1 mouse cellular context compared by ENCODE assay signal in the genomic region with DNA sequence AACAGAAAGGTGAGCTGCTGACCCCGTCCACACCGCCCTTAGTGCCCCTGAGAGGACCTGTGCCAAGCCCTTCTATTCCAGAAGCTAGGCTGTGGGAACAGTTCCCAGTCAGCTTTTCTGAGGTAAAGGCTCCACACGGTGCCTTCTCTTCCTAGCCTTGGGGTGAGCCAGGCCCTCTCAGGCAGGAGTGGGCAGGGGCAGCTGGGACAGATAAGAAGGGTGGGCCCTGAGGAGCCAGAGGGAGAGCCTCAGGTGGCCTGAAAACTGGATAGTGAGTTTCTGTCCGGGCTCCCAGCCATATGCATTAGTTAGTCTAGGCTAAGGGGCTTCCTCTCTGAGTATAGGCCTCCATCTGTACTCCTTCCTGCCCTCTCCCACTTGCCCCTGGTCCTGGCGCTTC.
TF ChIP-seq lines count a peak whose summit lies in the region.

No protein-coding gene starts in this region.

TF ChIP-seq in MEL, 35 proteins besides CTCF, POLR2A, EP300 and RAD21:
- TF ChIP-seq KAT2A (conservative IDR thresholded peaks at IDR 0.05; ENCODE audit: low read depth, low read length) (no peak), SIN3A (IDR thresholded peaks at IDR 0.05; ENCODE audit: low read length) (no peak), NRF1 (IDR thresholded peaks at IDR 0.05; ENCODE audit: insufficient read depth, low read depth, low read length, poor library complexity, severe bottlenecking) (no peak), MAZ (IDR thresholded peaks at IDR 0.05; ENCODE audit: low read depth, low read length) (no peak), ZKSCAN1 (IDR thresholded peaks at IDR 0.05; ENCODE audit: low read depth, low read length) (no peak), RCOR1 (IDR thresholded peaks at IDR 0.05; ENCODE audit: low read depth, low read length) (no peak), TAL1 (IDR thresholded peaks at IDR 0.05; ENCODE audit: low read length) (no peak), GATA1 (IDR thresholded peaks at IDR 0.05; ENCODE audit: low read depth, low read length) (no peak), BHLHE40 (IDR thresholded peaks at IDR 0.05; ENCODE audit: borderline replicate concordance, low read depth, low read length) (no peak), POLR2AphosphoS2 (IDR thresholded peaks at IDR 0.05; ENCODE audit: low read length) (no peak), MAX (IDR thresholded peaks at IDR 0.05; ENCODE audit: low read length) (no peak)
